Mouse (Mus musculus): Measurements from ENCODE around the gene Figla.

The Figla gene

GRCm38 (mm10) chr6:86069856-86070255 is 53.9 kb downstream of the Figla start:
- no peak for DNase-seq (ENCODE audit: low spot score)

- no peak for DNase-seq (ENCODE audit: low spot score)
Observed at GRCm38 (mm10) chr6:86070277-86070676, 54.3 kb downstream of the Figla start.

Measured in retina, embryonic 14.5 days (tissue).